Mouse (Mus musculus): Measurements from ENCODE around the gene Lsm12. TPM values are rescaled to one million over a fixed set of nuclear protein-coding genes. Genes with fewer than 3 reads are reported as not detected.

Lsm12 gene
- total RNA-seq (2021), result 10 to 100 TPM; 71.3 to 75.3 TPM

GRCm38 (mm10) chr11:102184646-102185495, at the start of gene Lsm12:
Lsm12 (minus strand) TSS chr11:102185296.
- DNase-seq, result peak; percentile 98

GRCm38 (mm10) chr11:102230006-102230741, 45.1 kb upstream of the Lsm12 start, which contains the start of gene Hdac5:
Hdac5 (minus strand) TSS chr11:102230166.
- DNase-seq, result peak; percentile 98

DNA sequence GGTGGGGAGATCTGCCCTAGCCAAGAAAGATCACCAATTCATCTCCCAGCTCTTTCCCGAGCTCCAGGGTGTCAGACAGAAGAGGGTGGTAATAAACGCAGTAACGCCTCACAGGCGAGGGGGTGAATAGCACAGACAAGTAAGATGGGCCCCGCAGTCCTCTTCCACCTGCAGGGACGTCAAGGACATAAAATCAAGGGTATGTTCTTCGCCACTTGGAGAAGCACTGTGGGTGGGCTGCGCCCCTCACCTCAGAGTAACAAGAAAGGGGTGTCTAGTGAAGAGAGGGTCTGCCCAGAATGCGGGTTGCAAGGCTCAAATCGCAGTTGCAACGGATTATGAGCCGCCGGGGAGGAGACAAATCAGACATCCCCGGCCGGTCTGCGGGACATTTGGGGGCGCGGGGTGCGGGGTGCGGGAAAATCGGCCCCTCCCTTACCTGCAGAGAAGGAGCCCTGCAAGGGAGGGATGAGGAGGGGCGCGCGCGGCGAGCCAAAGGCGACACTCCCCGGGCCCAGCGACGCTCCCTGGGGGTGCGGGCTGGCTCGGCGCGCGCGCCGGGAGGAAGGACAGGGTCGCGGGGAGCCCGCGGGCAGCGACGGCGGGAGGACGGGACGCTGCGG, 44.3 kb upstream of the Lsm12 start:
- DNase-seq, result no peak

GRCm38 (mm10) chr11:102228646-102229268, 43.7 kb upstream of the Lsm12 start:
- DNase-seq, result no peak

GRCm38 (mm10) chr11:102228191-102228545, 43.1 kb upstream of the Lsm12 start:
- no peak for DNase-seq

DNA sequence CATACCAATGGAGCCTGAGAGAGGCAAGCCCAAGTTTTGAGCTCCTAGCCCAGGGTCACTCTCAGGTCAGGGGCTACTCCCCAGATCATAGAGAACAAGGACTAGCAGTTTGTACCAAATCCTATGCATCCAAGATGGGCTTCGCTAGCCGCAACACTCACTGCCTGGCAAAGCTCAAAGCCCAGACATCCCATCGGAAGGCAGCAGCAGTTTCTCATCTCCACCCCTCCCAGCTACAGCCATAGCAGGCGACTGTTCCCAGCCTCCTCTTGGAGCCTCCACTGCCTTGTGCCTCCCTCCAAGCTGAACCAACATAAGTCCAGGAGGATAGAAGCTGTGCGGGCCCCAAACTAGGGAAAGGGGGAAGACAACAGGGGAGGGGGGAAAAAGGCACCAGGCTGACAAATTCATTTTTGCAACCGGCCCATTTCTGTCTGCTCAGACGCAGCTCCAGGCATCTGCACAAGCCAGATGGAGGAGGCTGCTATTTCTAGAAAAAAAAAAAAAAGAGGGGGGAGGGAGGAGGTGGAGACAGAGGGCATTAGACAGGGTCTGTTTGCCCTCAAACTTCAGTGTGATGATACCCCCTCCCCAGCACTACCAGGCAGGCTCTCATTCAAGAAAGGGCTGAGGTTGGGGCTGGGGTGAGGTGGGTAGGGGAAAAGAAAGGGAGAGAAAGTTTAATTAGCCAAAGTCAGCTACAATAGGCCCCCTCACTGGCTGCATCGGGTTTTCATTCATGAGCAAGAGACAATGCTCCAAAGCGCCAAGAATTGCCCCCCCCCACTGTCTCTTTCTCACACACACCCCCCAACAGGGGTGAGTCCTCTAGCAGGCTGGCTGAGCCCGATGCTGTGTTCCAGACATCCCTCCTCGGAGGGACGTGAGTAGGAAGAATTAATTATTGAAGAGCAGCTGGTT, 42.4 kb upstream of the Lsm12 start:
- DNase-seq, result no peak

- no peak for DNase-seq
These were observed 41.2 kb upstream of the Lsm12 start for GRCm38 (mm10) chr11:102226067-102226978.

DNA sequence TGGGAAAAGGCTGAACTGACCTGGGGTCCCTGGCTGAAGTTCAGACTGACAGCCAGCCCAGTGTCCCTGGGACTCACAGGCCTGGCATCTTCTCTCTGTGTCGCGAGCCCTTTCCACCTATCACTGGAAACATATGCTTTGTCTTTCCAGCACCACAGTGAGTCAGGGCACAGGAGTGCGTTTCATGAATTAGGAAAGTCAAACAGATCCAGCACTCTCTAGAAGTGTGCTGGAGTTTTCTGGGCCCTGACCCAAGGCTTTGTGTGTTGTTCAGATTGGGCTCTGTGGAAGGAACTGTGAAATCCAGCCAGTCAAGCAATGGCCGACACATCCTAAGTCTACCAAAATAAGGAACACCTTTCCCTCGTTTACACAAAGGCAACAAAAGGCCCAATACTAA, 40.1 kb upstream of the Lsm12 start:
- no peak for DNase-seq

- DNase-seq, result peak; percentile 42
These were observed 39.6 kb upstream of the Lsm12 start for GRCm38 (mm10) chr11:102224686-102225085.

DNA sequence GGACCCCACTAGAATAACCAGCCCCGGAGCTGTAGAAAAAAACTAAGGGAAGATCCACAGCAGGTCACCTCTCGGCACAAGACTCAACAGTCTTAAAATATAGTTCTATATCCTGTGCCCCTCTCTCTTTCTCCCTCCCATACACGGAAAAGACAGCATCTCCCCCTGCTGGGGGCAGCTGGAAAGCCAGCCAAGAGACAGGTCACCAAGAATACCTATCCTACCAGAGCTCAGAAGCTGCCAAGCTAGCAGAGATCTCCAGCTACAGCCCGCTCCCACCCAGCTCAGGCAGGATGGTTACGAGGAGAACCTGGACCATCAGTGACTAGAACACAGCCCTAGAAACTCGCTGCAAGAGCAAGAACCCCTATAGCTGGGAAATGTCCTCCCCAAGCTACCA, 38.1 kb upstream of the Lsm12 start:
- peak; percentile 81 for DNase-seq

- DNase-seq, result no peak
These were observed 36.9 kb upstream of the Lsm12 start for GRCm38 (mm10) chr11:102221954-102222351.

GRCm38 (mm10) chr11:102221243-102221953, 36.3 kb upstream of the Lsm12 start:
- DNase-seq, result no peak

DNA sequence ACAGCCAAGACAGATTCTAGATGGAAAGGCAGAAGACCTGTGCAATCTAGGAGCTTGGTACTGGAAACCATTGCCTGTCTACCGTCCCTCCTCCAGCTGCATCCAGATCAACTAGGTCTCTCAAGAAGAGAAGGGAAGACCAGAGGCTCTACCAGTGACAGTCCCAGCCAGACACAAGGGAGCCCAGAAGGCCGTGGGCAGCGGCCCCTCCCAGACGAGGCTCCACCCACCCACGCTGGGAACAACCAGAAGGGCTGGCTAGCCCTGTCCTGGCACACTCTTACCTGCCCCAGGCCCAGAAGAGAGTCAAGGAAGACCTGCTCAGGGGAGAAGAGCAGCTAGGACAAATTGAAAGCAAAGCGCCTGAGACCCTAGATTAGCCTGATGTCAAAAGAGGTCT, 35.4 kb upstream of the Lsm12 start:
- DNase-seq, result no peak

DNA sequence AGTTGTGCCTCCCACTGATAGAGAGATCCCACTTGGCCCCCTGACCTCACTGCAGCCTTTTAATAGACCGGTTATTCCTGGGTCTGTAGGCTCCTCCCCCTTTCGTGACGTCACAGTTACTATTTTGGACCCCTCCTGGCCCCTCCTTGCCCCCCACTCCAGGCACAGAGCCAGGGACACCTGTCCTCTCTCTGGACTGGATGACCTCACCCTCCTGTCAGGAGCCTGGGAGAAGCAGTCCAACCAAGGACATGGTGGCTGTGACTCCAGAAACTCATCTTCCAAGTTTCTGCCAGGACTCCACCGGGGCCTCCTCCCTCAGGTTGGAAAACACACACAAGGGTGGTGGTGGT, 34.9 kb upstream of the Lsm12 start:
- peak; percentile 95 for DNase-seq

DNA sequence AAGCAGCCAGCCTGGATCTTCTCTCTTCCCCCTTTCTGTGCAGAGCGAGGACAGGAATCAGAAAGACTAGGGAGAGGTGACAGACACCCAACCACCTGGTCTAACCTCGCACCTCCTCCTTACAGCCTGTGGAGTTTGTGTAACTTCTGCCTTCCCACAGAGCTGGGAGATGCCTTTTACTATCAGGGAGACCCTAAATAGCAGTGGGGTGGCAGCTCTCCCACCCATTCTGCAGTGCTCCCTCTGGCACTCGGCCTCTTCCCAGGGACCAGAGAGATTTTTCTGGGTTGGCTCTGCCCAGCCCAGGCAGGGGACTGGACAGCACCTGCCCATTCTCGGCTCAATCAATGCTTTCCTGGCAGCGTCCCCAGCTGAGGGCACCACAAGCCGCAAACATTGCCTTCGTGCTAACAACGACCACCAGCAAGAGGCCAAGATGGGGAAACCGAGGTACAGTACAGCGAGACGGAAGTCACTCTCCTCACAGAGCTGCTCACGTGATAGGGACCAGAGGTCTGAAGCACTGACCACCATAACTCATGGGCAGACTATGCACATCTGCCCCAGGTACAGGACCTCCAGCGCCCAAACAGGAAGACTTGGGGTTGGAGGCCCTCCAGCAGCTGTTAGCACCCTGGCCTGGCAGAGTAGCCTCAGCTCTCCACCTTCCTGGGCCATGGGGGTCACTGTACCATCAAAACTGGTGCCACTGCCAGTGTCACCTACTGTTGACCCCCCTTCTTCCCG, 34.3 kb upstream of the Lsm12 start:
- peak; percentile 41 for DNase-seq

DNA sequence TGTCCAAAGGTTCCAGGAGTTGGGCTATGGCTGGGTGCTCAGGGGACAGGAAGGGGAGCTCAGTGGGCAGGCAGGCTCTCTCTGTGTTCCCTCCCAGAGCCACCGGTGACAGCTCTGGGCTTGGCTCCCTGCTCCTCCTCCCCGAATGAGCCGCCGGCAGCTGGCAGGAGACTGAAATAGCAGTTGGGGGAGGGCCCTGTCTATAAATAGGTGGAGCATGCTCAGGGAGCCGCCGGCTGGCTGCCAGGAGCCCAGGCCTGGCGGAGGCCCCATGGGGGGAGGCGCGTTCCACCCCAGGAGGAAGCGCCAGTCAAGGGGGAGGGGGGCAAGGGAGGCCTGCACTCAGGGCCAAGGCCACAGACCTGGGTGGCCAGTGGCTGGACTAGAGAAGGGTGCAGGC, 33.7 kb upstream of the Lsm12 start:
- DNase-seq, result peak; percentile 98

DNA sequence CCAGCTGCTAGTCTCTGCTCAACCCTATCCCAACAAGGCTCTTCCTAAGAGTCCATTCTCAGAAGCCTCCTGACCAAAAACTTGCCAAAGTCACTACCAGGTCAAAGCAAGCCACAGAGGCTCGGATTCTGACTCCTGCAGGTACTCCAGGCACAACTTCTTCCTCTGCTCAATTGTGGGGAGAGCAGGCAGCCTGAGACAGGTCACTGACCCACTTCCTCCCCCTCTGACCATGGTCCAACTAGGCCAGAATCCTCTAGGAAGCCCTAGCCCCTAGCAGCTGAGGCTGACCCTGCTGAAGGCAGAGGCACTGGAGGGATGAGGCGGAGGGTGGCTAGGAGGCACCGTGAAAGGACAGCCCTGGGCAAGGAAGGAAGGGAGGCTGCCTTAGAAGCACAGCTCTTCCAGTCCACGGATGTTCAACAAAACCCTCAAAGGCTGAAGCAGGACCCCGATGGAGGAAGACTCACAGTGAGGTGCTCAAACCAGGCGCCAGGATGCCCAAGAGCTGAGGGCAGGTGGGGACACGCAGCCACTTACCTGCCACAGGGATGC, 32.9 kb upstream of the Lsm12 start:
- DNase-seq, result no peak

GRCm38 (mm10) chr11:102217396-102217795, 32.3 kb upstream of the Lsm12 start:
- peak; percentile 52 for DNase-seq

GRCm38 (mm10) chr11:102216886-102217240, 31.8 kb upstream of the Lsm12 start:
- no peak for DNase-seq

Measured in heart, postnatal 4 days (tissue).